Mouse (Mus musculus) cortical plate, adult 2 months (tissue): Measurements from ENCODE around the gene Gm26897.

Experiments used
- CTCF ChIP-seq: fragments of 200-500 bp; IDR thresholded peaks from 2 replicates; pipeline ENCODE4 v1.5.1; 2011; ENCODE audit warnings: mild to moderate bottlenecking, control low read depth, low read length; ENCODE audit not compliant: insufficient read depth; ENCODE audit errors: extremely low read depth
- POLR2A ChIP-seq: fragments of 200-500 bp; IDR thresholded peaks from 2 replicates; pipeline ENCODE4 v1.6.1; 2011; ENCODE audit warnings: mild to moderate bottlenecking, low read length, control low read depth; ENCODE audit not compliant: insufficient read depth; ENCODE audit errors: extremely low read depth

DNA sequence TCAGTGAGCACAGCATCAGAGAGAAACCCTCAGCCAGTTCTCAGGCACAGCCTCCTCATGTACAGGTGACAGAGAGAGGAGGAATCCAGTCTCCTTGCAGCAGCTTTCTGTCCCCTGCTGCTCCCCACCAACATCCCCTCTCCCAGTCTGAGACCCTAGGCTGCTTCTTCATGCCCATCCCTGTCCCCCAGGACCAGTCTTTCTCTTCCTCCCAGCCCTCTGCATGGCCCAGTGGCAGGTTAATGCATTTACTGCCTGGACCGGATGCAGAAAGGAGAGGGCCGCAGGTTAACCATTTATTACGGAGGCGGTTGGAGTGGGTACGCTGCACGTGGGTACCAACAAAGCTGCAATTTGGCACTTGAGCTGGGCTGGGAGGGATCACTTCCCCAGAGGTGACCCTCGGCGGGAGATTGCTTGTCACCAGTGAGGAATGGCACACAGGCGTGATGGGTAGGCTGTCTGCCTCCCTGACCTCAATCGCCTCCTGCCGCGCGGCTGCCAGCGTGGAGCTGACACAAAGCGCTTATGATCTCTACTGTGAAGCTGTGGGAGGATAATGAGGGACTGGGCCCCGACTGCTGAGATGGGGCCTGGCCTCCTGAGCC lies 3.1 kb upstream of the Gm26897 start:
- TF ChIP-seq POLR2A (no peak), CTCF (no peak)
